Mouse (Mus musculus): ENCODE results near the gene Slc9a3r1.

The Slc9a3r1 gene

GRCm38 (mm10) chr11:115188539-115189231 is 25.5 kb downstream of the Slc9a3r1 start:
- no peak for DNase-seq (ENCODE audit: extremely low spot score)

GRCm38 (mm10) chr11:115189304-115189703 is 26.2 kb downstream of the Slc9a3r1 start:
- DNase-seq (ENCODE audit: extremely low spot score): no peak

GRCm38 (mm10) chr11:115192180-115192579 is 29.0 kb downstream of the Slc9a3r1 start:
- DNase-seq (ENCODE audit: extremely low spot score): no peak

GRCm38 (mm10) chr11:115194693-115195092 is 31.6 kb downstream of the Slc9a3r1 start:
- no peak for DNase-seq (ENCODE audit: extremely low spot score)

GRCm38 (mm10) chr11:115195933-115196332 is 32.8 kb downstream of the Slc9a3r1 start:
- DNase-seq (ENCODE audit: extremely low spot score): no peak

- no peak for DNase-seq (ENCODE audit: extremely low spot score)
Observed at GRCm38 (mm10) chr11:115197558-115197957, 34.4 kb downstream of the Slc9a3r1 start.

GRCm38 (mm10) chr11:115198932-115199384 is 35.8 kb downstream of the Slc9a3r1 start:
- no peak for DNase-seq (ENCODE audit: extremely low spot score)

- no peak for DNase-seq (ENCODE audit: extremely low spot score)
Observed at GRCm38 (mm10) chr11:115200520-115200919, 37.4 kb downstream of the Slc9a3r1 start.

GRCm38 (mm10) chr11:115202316-115202715 is 39.2 kb downstream of the Slc9a3r1 start:
- DNase-seq (ENCODE audit: extremely low spot score): peak; percentile 81

- DNase-seq (ENCODE audit: extremely low spot score): no peak
Observed at GRCm38 (mm10) chr11:115202756-115203155, 39.6 kb downstream of the Slc9a3r1 start.

- DNase-seq (ENCODE audit: extremely low spot score): no peak
Observed at GRCm38 (mm10) chr11:115208126-115208525, 45.0 kb downstream of the Slc9a3r1 start.

GRCm38 (mm10) chr11:115208776-115209732 is 45.9 kb downstream of the Slc9a3r1 start:
- no peak for DNase-seq (ENCODE audit: extremely low spot score)

- no peak for DNase-seq (ENCODE audit: extremely low spot score)
Observed at GRCm38 (mm10) chr11:115209958-115210357, 46.8 kb downstream of the Slc9a3r1 start.

GRCm38 (mm10) chr11:115212116-115212515 is 49.0 kb downstream of the Slc9a3r1 start:
- DNase-seq (ENCODE audit: extremely low spot score): no peak

GRCm38 (mm10) chr11:115215123-115215522 is 52.0 kb downstream of the Slc9a3r1 start:
- no peak for DNase-seq (ENCODE audit: extremely low spot score)

- DNase-seq (ENCODE audit: extremely low spot score): no peak
Observed at GRCm38 (mm10) chr11:115217439-115218410, 54.6 kb downstream of the Slc9a3r1 start.

- DNase-seq (ENCODE audit: extremely low spot score): no peak
Observed at GRCm38 (mm10) chr11:115219263-115219662, 56.1 kb downstream of the Slc9a3r1 start.

- no peak for DNase-seq (ENCODE audit: extremely low spot score)
Observed at GRCm38 (mm10) chr11:115219685-115220084, 56.5 kb downstream of the Slc9a3r1 start.

- no peak for DNase-seq (ENCODE audit: extremely low spot score)
Observed at GRCm38 (mm10) chr11:115222077-115222476, 58.9 kb downstream of the Slc9a3r1 start.

GRCm38 (mm10) chr11:115222570-115222969 is 59.4 kb downstream of the Slc9a3r1 start:
- no peak for DNase-seq (ENCODE audit: extremely low spot score)

GRCm38 (mm10) chr11:115223451-115223850 is 60.3 kb downstream of the Slc9a3r1 start:
- DNase-seq (ENCODE audit: extremely low spot score): no peak

All from embryo, embryonic 9.5 days (tissue).